Mouse (Mus musculus) megakaryocyte, embryonic 14.5 days (primary cell): ENCODE measurements at regions not wholly inside any gene's neighbourhood (a gene's known extent, or its start where the extent isn't known, plus 50 kb on each side); places are given as distances from the start of the nearest gene placed in this dataset.

ENCODE experiments used
- FLI1 ChIP-seq: IDR thresholded peaks from 2 replicates; pipeline ENCODE4 v1.6.1; 2012; ENCODE audit warnings: low read length, inconsistent platforms, mixed read lengths
- GATA1 ChIP-seq: IDR thresholded peaks from 3 replicates; pipeline ENCODE4 v1.6.1; 2012; ENCODE audit warnings: mixed read lengths, low read length, inconsistent platforms, borderline replicate concordance

GRCm38 (mm10) chr6:71016388-71016787 lies 60.1 kb downstream of the Foxi3 start:
- TF ChIP-seq GATA1: no peak
- no peak for TF ChIP-seq FLI1
